Mouse (Mus musculus): Measurements from ENCODE around the gene Lmod3.

The Lmod3 gene

GRCm38 (mm10) chr6:97205439-97205885 lies 47.1 kb downstream of the Lmod3 start, which contains the start of gene Uba3:
Uba3 (minus strand) TSS chr6:97205647.
- in situ Hi-C loops (cut with MboI; ENCODE audit: unreplicated experiment in 2 of 2), result no loop called here

GRCm38 (mm10) chr6:97204952-97205351 lies 47.6 kb downstream of the Lmod3 start:
- in situ Hi-C loops (cut with MboI; ENCODE audit: unreplicated experiment in 2 of 2), result no loop called here

GRCm38 (mm10) chr6:97204252-97204869 lies 48.2 kb downstream of the Lmod3 start:
- in situ Hi-C loops (cut with MboI; ENCODE audit: unreplicated experiment in 2 of 2), result no loop called here

GRCm38 (mm10) chr6:97202477-97202876 lies 50.1 kb downstream of the Lmod3 start:
- in situ Hi-C loops (cut with MboI; ENCODE audit: unreplicated experiment in 2 of 2), result no loop called here

- in situ Hi-C loops (cut with MboI; ENCODE audit: unreplicated experiment in 2 of 2), result no loop called here
Measured at GRCm38 (mm10) chr6:97200437-97200836, 52.1 kb downstream of the Lmod3 start.

Measured in v-Abl transformed pro-B cells (cell line).